Mouse (Mus musculus) liver, adult 2 months (tissue): ENCODE measurements at regions not wholly inside any gene's neighbourhood (a gene's known extent, or its start where the extent isn't known, plus 50 kb on each side); places are given as distances from the start of the nearest gene placed in this dataset.

Experiments used
- CTCF ChIP-seq: fragments of 200-500 bp; IDR thresholded peaks from 2 replicates; pipeline ENCODE4 v1.5.1; 2011; ENCODE audit warnings: low read depth, low read length, control low read depth
- POLR2A ChIP-seq: fragments of 200-500 bp; IDR thresholded peaks from 2 replicates; pipeline ENCODE4 v1.6.1; 2011; ENCODE audit warnings: low read length, control low read depth; ENCODE audit not compliant: insufficient read depth; ENCODE audit errors: extremely low read depth

- TF ChIP-seq CTCF: no peak
- no peak for TF ChIP-seq POLR2A
Measured at GRCm38 (mm10) chr14:98728863-98729262, 265.3 kb downstream of the Rpl36a-ps1 start.
